Mouse (Mus musculus) gastrocnemius, postnatal 25 days (tissue): ENCODE data around the gene Mfsd4b2. TPM values are rescaled to one million over a fixed set of nuclear protein-coding genes. Genes with fewer than 3 reads are reported as not detected.

Experiments used
- DNase-seq: peaks from one replicate; pipeline ENCODE4 v3.0.0; 2022
- total RNA-seq, 2 experiments: library from RNA; stranded (reverse); gene quantifications; 1 replicate in 1 of 2; 2 replicates in 1 of 2; pipeline ENCODE4 v1.2.3; 2021

Mfsd4b2 gene
- total RNA-seq, 2 experiments from 2014 or later = 0.15 to 0.19 TPM

GRCm38 (mm10) chr10:39893702-39894697, 32.7 kb downstream of the Mfsd4b2 start:
- DNase-seq = no peak

GRCm38 (mm10) chr10:39888621-39889020, 38.1 kb downstream of the Mfsd4b2 start:
- peak; percentile 49 for DNase-seq

Other genes with a start within 250 kb of the Mfsd4b2 start
- 10 to 100 TPM; 24.2 to 27.4 TPM for gene Rev3l, start 194.8 kb downstream of the Mfsd4b2 start, total RNA-seq
- 1 to 10 TPM; 2.1 to 2.2 TPM for gene Mfsd4b4, start 27.7 kb downstream of the Mfsd4b2 start, total RNA-seq
- 1 to 10 TPM; 3.7 to 5.4 TPM for gene Mfsd4b3, start 33.2 kb upstream of the Mfsd4b2 start, total RNA-seq
- gene Mfsd4b5, start 59.7 kb upstream of the Mfsd4b2 start, total RNA-seq = under 1 TPM; 0.32 to 0.36 TPM
- 1 to 10 TPM; 3.0 to 3.2 TPM for gene Mfsd4b1, start 98.3 kb upstream of the Mfsd4b2 start, total RNA-seq
- gene Slc16a10, start 215.3 kb upstream of the Mfsd4b2 start, total RNA-seq = 10 to 100 TPM; 24.1 to 39.7 TPM